Mouse (Mus musculus) layer of hippocampus, adult 9-11 months (tissue): ENCODE measurements around the gene Gpx2.

Experiments
- DNase-seq: peaks from one replicate; pipeline ENCODE4 v3.0.0; 2022

Gene Gpx2

GRCm38 (mm10) chr12:76750866-76751459 is 44.4 kb downstream of the Gpx2 start:
- no peak for DNase-seq
